Mouse (Mus musculus): Measurements from ENCODE around the gene Cyp4a12b.
"Not testable (repeated sequence)": the region's sequence is repeated elsewhere in the genome, so short reads cannot be mapped to it uniquely, and the experiment has no call there.

Cyp4a12b gene

GRCm38 (mm10) chr4:115411324-115411723, at the start of gene Cyp4a12b:
Gene Cyp4a12b (plus strand): TSS chr4:115411624.
- not testable (repeated sequence) for DNase-seq

GRCm38 (mm10) chr4:115365624-115366023, 45.8 kb upstream of the Cyp4a12b start:
- DNase-seq: not testable (repeated sequence)

- not testable (repeated sequence) for DNase-seq
These were observed 43.4 kb upstream of the Cyp4a12b start for GRCm38 (mm10) chr4:115368067-115368466.

GRCm38 (mm10) chr4:115396256-115396655, 15.2 kb upstream of the Cyp4a12b start:
- not testable (repeated sequence) for DNase-seq

- not testable (repeated sequence) for DNase-seq
These were observed 14.5 kb upstream of the Cyp4a12b start for GRCm38 (mm10) chr4:115396950-115397349.

- DNase-seq: no peak
These were observed 39.2 kb downstream of the Cyp4a12b start for GRCm38 (mm10) chr4:115450577-115451137.

GRCm38 (mm10) chr4:115452304-115452703, 40.9 kb downstream of the Cyp4a12b start, which contains the start of gene Cyp4a30b:
Gene Cyp4a30b (plus strand): TSS chr4:115452604.
- no peak for DNase-seq

- DNase-seq: not testable (repeated sequence)
These were observed 62.2 kb downstream of the Cyp4a12b start for GRCm38 (mm10) chr4:115473585-115473984.

- DNase-seq: not testable (repeated sequence)
These were observed 64.6 kb downstream of the Cyp4a12b start for GRCm38 (mm10) chr4:115476051-115476450.

GRCm38 (mm10) chr4:115481006-115481652, 69.7 kb downstream of the Cyp4a12b start:
- no peak for DNase-seq

Measured in cerebellum, adult 9-11 months (tissue).